Mouse (Mus musculus) stomach, postnatal 0 days (tissue): ENCODE results near the gene Dlx2.

Experiments used
- CTCF ChIP-seq: IDR thresholded peaks from 2 replicates; pipeline ENCODE4 v1.5.1; 2016; ENCODE audit warnings: antibody characterized with exemption, low read depth, mild to moderate bottlenecking, moderate library complexity
- EP300 ChIP-seq: optimal IDR thresholded peaks from 2 replicates; pipeline ENCODE3; 2016; ENCODE audit warnings: antibody characterized with exemption

DNA sequence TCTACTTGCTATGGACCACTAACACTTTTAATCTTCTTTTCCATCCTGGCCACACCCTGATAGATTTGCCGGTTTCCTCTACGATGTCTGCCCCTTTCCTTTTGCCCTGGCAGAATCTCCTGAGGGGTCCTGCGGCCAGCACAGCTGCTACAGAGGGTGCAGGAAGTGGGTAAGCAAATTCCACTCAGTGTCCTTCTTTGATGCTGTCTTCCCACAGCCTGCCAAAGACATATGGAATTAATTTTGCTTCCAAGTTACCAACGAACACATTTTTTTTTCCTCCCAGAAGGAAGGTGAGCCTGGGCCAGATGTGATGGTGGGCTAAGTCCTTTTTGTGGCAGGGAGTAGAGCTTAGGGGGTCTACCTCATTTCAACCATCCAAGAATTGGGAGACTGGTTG lies 27.2 kb upstream of the Dlx2 start:
- TF ChIP-seq CTCF, result no peak
- no peak for TF ChIP-seq EP300
